Comparison of ENCODE assay signal across 9 mouse cellular contexts in genomic region chr15:82963090-82963489, GRCm38 (mm10). TPM values are rescaled to one million over a fixed set of nuclear protein-coding genes. Genes with fewer than 3 reads are reported as not detected.
DNase-seq lines count a peak whose midpoint lies in the region; ATAC-seq and TF ChIP-seq lines count a peak whose summit lies in the region.
"Had no signal": no experiment of that assay in that cellular context is flagged by ENCODE, and none has a peak within 500 bp of the region (broad histone marks: within the 10 kb centered on the region; RNA-seq: fewer than 3 reads in every experiment).

No protein-coding gene starts in this region.

- no peak for TF ChIP-seq POLR2A in testis, adult 2 months (IDR thresholded peaks at IDR 0.05; ENCODE audit: control insufficient read depth, low read depth, low read length)

- peaks cover 18% of the 10 kb centered on the region for H3K4me1 ChIP-seq in testis, adult 2 months (ENCODE audit: control insufficient read depth, insufficient read depth, low read length)
- peaks cover 74% of the 10 kb centered on the region for H3K4me1 ChIP-seq in limb, embryonic 12.5 days (replicated peaks)
- peaks cover 53% of the 10 kb centered on the region for H3K4me1 ChIP-seq in stomach, embryonic 15.5 days

- TF ChIP-seq CTCF in gastrocnemius, adult 2 months (IDR thresholded peaks at IDR 0.05), result no peak
- no peak for TF ChIP-seq CTCF in testis, adult 2 months (IDR thresholded peaks at IDR 0.05; ENCODE audit: control insufficient read depth, insufficient read depth, insufficient replicate concordance, low read depth, low read length)

- no peaks in the 10 kb centered on the region for H3K36me3 ChIP-seq in testis, adult 2 months (ENCODE audit: control insufficient read depth, insufficient read depth, low read length)
- H3K36me3 ChIP-seq in limb, embryonic 12.5 days, result no peaks in the 10 kb centered on the region
- H3K36me3 ChIP-seq in stomach, embryonic 15.5 days, result no peaks in the 10 kb centered on the region

- no peak for ATAC-seq in limb, embryonic 12.5 days (ENCODE audit: insufficient number of reproducible peaks, insufficient read depth, low FRiP score, low TSS enrichment, low read depth)
- no peak for ATAC-seq in stomach, embryonic 15.5 days (ENCODE audit: insufficient read depth, low FRiP score, low read depth)
- no peak for ATAC-seq in megakaryocyte progenitor cell, adult 5-6 weeks (replicated peaks; ENCODE audit: poor library complexity)

- no peak overlapping the region for H3K27ac ChIP-seq in gastrocnemius, adult 2 months
- H3K27ac ChIP-seq in testis, adult 2 months (ENCODE audit: control insufficient read depth, insufficient read depth, low read depth, low read length), result no peak overlapping the region
- peak overlapping the region; percentile 66 for H3K27ac ChIP-seq in limb, embryonic 12.5 days
- peak overlapping the region; percentile 51; the same call in 1 of the 2 replicates for H3K27ac ChIP-seq in stomach, embryonic 15.5 days

- DNase-seq in gastrocnemius, adult 2 months, result no peak
- DNase-seq in gastrocnemius, adult 8-10 months (ENCODE audit: low spot score in 2 of 2), result no peak
- DNase-seq in testis, postnatal 14 days (ENCODE audit: low spot score), result no peak
- DNase-seq in urinary bladder, adult 2 months (ENCODE audit: low spot score), result no peak

- peak overlapping the region; percentile 72 for H3K4me3 ChIP-seq in gastrocnemius, adult 2 months
- H3K4me3 ChIP-seq in testis, adult 2 months (ENCODE audit: control insufficient read depth, low read depth, low read length), result peak overlapping the region; percentile 34; the same call in 1 of the 2 replicates
- peak overlapping the region; percentile 65 for H3K4me3 ChIP-seq in limb, embryonic 12.5 days (replicated peaks)
- H3K4me3 ChIP-seq in stomach, embryonic 15.5 days (replicated peaks), result peak overlapping the region; percentile 57
- H3K4me3 ChIP-seq: erythroblast, embryonic 14.5 days had no signal

- WGBS in limb, embryonic 12.5 days, result 4% methylated on average over 38 of the region's 39 CpGs
- 3% methylated on average over 26 of the region's 39 CpGs for WGBS in stomach, embryonic 15.5 days

- intact Hi-C loops in gastrocnemius, adult 2 months (cut with DNase I), result no loop called here

- no peaks in the 10 kb centered on the region for H3K9me3 ChIP-seq in limb, embryonic 12.5 days
- H3K9me3 ChIP-seq in stomach, embryonic 15.5 days, result no peaks in the 10 kb centered on the region

- no peaks in the 10 kb centered on the region for H3K27me3 ChIP-seq in testis, adult 2 months (ENCODE audit: control insufficient read depth, insufficient read depth, low read length)
- peaks cover 60% of the 10 kb centered on the region for H3K27me3 ChIP-seq in limb, embryonic 12.5 days
- H3K27me3 ChIP-seq in stomach, embryonic 15.5 days (replicated peaks), result peaks cover 25% of the 10 kb centered on the region

- peak overlapping the region; percentile 77 for H3K4me2 ChIP-seq in limb, embryonic 12.5 days
- peak overlapping the region; percentile 90 for H3K4me2 ChIP-seq in stomach, embryonic 15.5 days

- H3K9ac ChIP-seq in limb, embryonic 12.5 days (replicated peaks), result peak overlapping the region; percentile 75
- H3K9ac ChIP-seq in stomach, embryonic 15.5 days, result peak overlapping the region; percentile 48; the same call in 1 of the 2 replicates

RNA-seq across cellular contexts. Expression of gene Tcf20, which starts 24.6 kb away (rescaled TPM):
- 10 to 100 TPM; 28.9 to 33.6 TPM for total RNA-seq in gastrocnemius, adult 2 months (2021)
- 10 to 100 TPM; 28.0 to 36.3 (median 32.1) TPM for total RNA-seq in gastrocnemius, adult 8-10 months (2022)
- polyA plus RNA-seq in testis, adult 2 months (2012; rRNA removed), result 26.0 and 27.1 TPM in 2 replicates
- polyA plus RNA-seq in limb, embryonic 12.5 days (2016; fragmentation: Nextera tagmentation; extraction: Ambion mirVana), result 12.1 and 13.6 TPM in 2 replicates
- polyA plus RNA-seq in stomach, embryonic 15.5 days (2015; fragmentation: Nextera tagmentation; extraction: Ambion mirVana), result 8.3 and 8.6 TPM in 2 replicates
- 15.0 and 21.0 TPM in 2 replicates for polyA plus RNA-seq in urinary bladder, adult 2 months (2012; rRNA removed)
- 45.1 and 48.5 TPM in 2 replicates for total RNA-seq in megakaryocyte progenitor cell, adult 5-6 weeks (2015)
- 76.8 and 83.1 TPM in 2 replicates for total RNA-seq in megakaryocyte progenitor cell, adult 5-6 weeks (2017)

Comparison
In these comparisons a context has a peak if more than half of its experiments do, and no peak if none do; other contexts are left out.
1. H3K27ac ChIP-seq: peak in limb, embryonic 12.5 days (single experiment) and stomach, embryonic 15.5 days (single experiment); none in gastrocnemius, adult 2 months (single experiment) and testis, adult 2 months (single experiment).
2. Peak in every context shown above with its lines, with median percentiles within 50 percentile points of each other: H3K4me3 ChIP-seq.